Mouse (Mus musculus) CD4-positive, CD25-positive, alpha-beta regulatory T cell, adult 2 months (primary cell): ENCODE results near the gene Rnf25.

Experiments used
- DNase-seq: peaks from one replicate; pipeline ENCODE4 v3.0.0-alpha.2; 2012; ENCODE audit warnings: low read depth, low spot score

The Rnf25 gene

DNA sequence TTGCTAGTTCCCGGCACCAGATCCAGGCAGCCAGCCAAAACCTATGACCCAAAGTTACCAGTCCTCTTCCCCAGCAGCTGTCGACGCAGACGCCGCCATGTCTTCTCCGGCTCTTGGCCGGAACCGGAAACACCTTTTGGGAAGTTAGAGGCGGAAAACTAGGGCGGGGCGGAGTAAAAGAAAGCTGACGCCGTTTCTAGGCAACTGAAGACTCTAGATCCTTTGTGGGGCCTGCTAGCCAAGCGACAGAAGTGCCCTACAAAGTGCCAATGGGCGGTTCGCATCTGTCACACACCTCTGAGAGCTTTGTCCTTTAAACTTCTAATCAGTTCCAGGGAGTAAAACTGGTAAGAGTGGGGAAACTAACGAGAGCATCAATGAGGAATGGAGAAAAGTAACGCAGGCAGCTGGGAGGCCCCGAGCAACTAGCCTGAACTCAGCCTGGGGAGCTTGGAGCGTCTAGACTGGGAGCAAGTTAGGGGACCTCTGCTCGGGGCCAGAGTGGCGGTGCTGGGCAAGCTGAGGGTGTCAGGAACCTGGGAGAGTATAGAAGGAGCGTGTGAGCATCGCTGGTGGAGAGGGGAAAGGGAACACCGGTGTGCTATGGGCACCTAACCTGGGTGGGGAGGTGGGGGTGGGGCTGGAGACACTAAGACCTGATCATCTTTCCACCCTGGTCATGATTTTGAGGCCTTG is at the start of gene Rnf25, which contains the start of gene Stk36:
Gene Rnf25 (minus strand): TSS at position 131 of the 696 bp plus-strand sequence.
Gene Stk36 (plus strand): TSS at position 179 of the 696 bp plus-strand sequence.
- DNase-seq = peak; percentile 88

DNA sequence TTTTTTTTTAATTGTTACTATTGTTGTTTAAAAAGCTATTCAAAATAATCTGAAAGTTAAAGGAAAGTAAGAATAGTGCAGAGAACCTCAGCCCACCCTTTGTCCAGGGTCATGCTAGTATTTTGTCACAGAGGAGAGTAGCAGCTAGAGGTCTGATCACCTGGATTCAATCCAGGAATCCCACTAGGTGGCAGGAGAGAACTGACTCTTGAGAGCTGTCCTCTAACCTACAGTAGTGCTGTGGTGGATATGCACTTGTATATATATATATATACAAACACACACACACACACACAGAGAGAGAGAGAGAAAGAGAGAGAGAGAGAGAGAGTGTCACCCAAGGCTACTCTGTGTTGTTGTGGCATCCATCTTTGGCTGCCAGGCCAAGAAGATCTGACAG is 42.7 kb upstream of the Rnf25 start:
- peak; percentile 31 for DNase-seq

DNA sequence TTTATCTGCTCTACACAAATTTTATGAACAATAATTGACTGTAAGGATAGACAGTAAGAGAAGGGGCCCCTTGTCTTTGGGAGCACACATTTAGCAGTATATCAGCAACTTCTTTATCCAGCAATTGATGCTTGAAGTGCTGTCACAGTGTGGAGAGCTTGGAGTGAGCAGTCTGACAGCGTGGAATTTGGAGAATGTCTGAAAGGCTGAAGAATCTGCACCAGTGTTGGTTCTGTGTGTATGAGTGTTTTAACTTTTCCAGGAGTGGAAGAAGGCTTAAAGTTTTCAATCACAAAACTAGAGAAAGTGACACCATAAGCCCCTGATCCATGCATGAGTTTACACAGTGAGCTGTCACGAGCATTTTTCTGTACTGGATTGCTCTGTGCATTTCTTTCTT is 42.3 kb upstream of the Rnf25 start:
- DNase-seq = no peak

DNA sequence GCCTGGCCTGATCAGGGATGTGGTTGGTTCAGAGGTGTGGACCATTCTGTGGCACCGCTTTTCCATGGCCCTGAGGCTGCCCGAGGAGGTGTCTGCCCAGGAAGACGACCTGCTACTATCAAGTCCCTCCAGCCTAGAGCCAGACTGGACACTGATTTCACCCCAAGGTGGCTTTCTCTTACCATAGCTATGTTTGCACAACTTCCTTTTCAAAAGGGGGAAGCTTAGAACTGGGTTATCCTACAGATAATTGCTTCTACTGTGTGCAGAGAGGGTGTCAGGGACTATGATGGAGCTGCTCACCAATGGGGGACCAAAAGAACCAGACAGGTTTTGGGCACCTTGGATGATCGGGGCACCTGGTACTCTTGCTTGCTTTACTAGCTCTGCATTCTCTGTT is 31.5 kb upstream of the Rnf25 start:
- DNase-seq = no peak

DNA sequence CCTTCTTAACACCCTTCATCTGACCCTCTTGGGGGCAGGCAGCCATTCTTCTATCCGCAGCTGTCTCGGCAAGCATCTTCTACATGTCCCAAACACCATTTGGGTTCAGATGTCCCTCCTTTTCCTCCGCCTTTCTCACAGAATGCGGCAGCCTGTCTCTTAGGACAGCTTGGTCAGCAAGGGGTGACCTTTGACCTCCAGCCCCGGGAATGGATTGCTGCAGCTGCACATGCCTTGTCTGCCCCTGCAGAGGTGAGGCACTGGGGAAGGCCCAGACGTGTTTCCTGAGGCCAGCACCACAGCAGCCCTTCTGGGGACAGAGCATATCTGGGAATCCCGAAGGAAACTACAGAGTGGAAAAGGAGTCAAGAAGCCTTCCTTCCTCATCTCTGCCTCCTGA is 26.8 kb upstream of the Rnf25 start:
- DNase-seq = no peak

DNA sequence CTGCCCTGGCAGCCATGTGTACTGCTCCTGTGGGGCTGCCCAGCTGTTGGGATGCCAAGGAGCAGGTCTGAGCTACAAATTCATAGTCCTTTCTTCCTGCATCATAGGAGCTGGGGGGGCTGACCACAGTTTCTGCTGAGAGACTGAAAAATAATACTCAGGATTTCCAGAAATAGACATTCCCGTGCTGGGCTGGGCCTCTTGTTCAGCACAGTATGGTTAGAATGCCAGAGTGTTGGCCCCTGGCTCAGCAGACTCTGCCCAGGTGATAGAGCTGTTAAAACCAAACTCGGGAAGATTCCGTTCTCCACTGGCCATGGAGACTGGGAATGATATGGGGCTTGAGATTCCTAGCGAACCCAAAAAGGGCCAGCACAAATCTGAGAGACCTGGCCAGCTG is 24.9 kb upstream of the Rnf25 start:
- DNase-seq = no peak

DNA sequence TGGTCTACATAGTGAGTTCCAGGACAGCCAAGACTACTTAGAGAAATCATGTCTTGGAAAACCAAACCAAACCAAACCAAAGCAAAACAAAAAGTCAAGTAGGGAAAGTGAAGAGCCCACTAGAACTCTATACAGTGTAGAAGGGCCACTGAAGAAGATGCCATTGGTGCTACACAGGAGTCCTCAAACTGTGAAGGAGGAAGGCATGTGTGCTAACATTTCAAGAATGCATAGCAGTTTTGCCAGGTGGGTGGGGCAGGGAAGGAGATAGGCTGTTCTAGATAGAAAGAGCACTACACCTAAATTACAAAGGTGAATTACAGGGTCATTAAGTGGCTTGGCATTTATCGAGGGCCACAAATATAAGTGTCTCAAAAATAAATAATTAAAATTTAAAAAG is 23.0 kb upstream of the Rnf25 start:
- DNase-seq = no peak

DNA sequence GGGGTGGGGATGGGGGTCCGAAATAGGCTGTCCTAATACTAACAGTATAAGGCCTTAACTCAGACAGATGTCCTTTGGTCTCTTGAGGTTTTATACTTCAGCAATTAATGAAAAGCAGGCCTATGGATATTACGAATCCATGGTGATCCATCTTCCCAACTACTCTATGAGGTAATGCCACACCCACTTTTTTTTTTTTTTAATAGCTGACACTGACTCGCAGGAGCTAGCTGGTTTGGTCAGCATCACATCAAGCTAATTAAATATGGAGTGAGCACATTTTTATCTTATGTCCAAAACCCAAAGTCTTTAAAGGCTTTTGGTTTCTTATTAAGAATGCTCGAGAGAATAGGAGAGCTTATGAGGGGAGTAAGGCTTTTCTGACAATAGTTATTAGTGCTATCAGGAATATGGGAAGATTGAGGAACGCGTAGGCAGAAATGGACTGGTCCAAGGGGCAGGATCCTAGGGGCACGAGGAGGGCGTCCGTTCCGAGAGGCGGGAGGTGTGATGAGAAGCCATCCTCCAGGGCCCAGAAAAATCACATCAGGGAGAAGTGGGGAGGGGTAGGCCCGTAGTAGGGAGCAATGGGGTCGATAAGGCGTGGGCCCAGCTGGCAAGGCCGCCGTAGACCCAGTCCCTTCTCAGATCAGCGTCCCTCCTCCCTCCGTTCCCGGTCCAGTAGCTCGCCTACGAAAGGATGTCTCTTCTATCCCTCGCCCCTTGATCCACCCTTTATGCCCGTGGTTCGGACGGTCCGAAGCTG is 513 bp downstream of the Rnf25 start:
- no peak for DNase-seq

DNA sequence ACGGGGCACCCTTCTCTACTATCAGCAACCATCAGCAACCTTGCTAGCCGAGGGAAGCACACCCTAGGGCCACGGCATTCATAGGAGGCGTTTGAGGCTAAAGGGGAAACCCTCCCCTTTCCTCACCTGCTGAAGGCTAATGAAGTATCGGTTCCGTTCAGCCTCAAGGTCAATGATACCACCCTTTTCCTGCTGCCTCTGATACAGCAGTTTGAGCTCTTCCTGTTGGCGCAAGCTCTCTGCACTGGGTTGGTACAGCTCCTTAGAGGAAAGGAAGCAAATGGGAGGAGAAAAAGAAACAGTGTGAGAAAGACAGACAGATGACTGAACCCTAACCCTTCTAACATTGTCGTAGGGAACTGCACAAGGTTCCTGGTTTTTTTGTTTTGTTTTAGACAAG is 6.8 kb downstream of the Rnf25 start:
- DNase-seq = no peak

DNA sequence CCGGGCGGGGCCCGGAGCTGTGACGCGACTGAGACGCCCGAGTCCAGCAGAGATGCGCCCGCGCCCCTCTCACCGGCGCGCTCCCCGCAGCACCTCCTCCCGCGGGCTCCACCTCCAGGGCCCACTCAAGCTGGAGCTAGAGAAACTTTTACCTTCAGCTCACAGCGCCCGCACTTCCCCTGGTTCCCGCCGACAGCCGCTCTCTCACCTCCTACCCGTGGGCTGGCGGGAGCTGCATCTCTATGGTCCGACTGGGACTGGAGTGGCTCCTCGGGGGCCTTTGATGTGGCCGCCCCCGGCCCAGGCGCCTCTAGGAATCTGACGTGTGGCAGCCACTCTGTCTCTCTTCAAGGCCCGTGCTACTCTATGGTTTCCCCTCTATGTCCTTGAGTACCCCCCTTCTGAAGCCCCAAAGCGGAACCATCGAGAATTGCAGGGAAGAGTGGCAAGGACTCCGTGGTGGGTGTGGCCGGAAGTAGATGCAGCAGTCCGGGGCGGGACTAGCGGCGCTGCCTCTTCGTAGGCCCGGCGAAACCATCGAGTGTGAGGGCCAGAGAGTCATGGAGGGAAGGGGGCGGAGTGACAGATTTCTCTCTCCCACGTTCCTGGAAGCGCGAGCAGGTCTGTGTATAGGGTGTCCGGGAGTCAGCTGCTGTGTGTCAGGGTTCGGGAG is 13.3 kb downstream of the Rnf25 start, which contains the start of the genes Zfp142 and Bcs1l:
Gene Zfp142 (minus strand): TSS at position 474 of the 673 bp plus-strand sequence.
Gene Bcs1l (plus strand): TSS at position 517 of the 673 bp plus-strand sequence.
- DNase-seq = peak; percentile 98

DNA sequence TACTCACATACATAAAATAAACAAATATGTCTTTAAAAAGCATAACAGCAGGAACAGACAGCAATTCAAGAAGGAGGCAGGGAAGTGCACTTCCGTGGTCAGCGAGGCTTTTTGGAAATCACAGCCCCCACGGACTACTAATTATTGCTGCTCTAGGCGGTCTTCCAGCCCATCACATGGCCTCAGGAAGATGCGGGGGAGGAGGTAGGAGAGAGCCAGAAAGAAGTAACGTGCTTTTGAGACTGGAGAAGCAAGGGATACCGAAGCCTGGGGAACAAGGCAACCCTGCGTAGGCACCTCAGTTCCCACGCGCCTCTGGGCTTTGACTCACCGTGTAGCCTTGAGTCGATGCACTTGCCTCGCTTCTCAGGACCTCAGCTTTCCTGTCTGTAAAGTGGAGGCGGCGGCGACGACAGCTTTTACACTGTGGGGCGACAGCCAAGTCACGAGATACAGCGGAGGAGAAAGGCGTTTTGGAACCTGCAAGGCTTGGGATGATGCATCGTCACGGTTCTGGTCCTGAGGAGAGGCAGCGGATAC is 13.9 kb downstream of the Rnf25 start:
- DNase-seq = no peak

DNA sequence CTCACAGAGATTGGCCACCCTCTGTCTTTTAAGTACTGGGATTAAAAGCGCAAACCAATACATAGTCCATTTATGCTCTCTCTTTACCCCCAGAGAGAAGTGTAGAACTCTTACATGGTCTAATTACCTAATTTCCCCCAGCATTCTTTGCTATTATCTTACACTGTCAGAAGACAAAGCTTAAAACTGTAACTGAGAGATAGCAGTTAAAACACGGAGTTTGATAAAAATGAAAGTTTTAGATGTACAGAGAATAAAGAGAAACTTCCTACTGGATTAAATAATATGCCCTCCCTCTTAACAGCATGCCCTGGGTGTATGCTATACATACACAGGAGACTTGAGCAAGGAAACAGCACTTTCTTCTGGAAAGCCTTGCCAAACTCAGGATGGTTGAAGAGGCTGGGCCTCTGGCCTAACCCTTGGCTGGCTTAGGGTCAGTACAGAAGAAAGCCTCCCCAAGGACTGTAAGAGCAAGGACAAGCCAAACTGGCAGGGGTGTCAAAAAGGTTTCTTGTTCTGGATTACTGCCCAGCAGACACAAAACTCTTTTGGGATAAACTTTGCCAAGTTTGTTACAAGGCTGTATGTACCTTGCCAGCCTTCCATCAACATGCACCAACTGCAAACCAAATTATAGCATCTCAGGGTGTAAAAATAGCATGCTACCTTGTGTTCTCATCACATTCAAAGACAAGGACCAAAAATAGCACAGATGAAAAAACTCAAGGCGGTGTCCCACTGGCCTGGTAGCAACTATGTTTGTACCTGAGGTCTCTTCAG is 16.4 kb downstream of the Rnf25 start:
- no peak for DNase-seq

DNA sequence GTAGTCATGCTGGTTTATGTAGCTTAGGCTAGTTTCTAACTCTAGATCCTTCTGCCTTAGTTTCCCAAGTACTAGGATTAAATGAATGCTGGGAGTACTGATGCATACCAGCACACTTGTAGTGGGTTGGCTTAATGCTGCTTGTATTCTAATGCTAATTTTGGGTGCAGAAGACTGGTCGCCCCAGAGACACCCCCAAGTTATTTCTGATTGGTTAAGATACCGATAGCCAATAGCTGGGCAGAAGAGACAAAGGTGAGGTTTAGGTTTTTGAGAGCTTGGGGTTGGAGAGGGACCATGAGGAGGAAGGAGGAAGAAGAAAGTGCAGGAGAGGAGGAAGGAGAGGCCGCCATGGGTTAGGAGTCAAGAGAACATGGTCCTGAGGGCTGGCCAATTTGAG is 18.6 kb downstream of the Rnf25 start:
- no peak for DNase-seq

DNA sequence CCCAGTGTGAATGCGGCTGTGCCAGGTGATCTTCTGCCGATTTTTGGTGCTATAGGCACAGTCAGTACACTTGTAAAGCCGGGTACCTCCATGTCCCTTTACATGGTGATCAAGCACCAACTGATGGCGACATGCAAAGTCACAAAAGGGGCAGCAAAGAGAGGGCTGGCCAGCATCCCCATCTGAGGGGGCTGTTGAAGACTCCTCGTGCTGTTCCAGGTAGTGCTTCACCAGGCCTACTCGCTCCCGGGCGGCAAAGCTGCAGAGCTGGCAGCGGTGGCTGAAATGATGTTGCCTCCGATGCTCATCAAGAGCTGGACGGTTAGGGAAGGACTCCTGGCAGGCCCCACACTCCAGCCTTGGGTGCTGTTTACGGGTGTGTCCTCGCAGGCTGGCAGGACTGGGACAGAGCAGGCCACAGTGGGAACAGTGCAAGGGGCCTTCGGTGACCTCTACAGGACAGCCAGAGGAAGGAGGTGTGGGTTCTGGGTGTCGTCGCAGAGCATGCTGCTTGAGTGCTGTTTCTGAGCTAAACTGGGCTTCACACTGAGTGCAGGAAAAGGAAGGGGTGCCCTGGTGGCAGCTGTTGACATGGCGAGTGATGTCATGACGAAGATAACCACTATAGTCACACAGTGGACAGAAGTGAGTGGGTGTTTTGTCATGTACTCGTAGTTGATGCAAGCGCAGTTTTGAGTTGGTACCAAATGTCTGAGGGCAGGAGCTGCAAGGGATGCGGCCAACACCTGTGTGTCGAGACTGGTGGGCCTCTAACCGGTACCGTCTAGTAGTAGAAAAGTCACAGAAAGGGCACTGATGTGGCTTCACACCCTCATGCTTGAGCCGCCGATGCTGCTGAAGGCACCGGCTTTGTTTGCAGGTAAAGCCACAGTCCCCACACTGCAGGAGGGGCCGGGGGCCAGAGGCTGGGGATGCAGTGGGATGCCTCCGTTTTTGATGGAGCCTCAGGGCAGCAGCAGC is 31.2 kb downstream of the Rnf25 start:
- DNase-seq = no peak

DNA sequence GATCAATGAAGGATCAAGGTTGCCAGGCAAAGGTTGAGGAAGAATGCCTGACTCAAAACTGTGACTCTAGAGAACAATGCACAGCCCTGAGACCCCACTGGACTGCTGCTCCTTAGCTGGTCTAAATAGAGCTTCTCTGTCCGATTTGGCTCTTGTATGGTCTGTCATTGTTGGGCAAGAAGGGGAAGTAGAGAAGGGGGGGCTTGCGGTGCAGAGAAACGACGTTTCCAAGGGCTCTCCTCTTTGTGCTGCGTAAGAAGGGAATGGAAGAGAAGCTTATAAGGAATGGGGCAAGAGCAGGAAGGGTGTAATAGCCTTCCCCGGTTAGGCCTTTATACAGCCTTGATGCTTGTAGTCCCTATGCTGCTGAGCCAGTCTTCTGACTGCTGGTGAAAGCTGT is 35.4 kb downstream of the Rnf25 start:
- DNase-seq = no peak

DNA sequence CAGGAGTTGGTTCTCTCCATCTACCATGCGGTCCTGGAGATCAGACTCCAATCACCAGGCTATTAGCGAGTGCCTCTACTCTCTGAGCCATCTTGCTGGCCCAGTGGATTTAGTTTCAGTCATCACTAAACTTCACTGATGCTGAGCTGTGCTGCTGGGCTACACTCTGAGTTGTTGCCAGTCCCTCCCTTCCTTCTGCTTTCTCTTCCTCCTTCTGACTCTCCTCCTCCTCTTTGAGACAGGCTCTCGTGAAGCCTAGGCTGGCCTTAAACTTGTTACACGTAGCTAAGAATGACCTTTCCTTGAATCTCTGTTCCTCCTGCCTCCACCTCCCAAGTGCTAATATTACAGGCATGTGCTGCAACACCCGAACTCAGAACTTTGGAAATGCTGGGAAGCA is 42.1 kb downstream of the Rnf25 start:
- no peak for DNase-seq

DNA sequence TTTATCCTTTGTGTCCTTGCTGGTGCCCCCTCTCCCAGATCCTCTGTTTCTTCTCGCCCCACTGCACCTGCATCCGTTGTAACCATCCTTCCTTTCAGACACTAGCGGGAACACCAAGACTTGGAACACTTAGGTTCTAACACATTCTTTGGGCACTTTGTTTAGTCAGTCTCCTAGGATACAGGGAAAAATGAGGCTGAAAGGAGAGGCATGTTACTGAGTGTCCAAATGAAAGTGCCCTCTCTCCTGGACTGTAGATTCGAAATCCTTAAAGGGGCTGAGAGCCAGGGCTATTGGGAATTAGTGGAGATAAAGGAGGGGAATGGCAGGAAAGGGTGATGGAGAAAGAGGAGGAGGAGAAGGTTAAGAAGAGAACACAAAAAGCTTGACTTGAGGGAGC is 57.0 kb downstream of the Rnf25 start, which contains the start of gene Usp37:
Gene Usp37 (minus strand): TSS at position 101 of the 400 bp plus-strand sequence.
- no peak for DNase-seq
